Mouse (Mus musculus): ENCODE measurements around the gene Crtam.

DNA sequence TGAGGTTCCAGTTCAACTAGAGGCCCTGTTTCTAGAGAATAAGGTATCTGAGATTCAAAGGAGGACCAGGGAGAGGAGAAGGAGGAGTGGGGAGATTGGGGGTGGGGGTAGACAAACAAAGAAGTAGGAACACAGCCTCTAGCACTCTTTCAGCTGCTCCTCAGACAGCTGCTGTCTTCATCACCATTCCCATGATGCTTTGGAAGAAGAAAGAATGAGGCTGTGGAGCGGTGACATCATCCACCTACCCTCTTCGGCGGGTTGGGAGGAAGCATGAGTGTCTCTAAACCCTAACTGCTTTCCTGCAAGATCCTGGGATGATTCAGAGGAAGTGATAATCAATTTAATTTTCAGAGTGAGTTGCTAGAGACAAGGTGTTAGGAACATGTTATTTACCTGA, 44.4 kb upstream of the Crtam start:
- no peak for TF ChIP-seq CTCF (IDR thresholded peaks at IDR 0.05; ENCODE audit: low read depth)
- TF ChIP-seq EP300 (IDR thresholded peaks at IDR 0.05; ENCODE audit: low read depth): no peak
